Mouse (Mus musculus) spleen, adult 10 weeks (tissue): ENCODE results near the gene Nr6a1. TPM values are rescaled to one million over a fixed set of nuclear protein-coding genes. Genes with fewer than 3 reads are reported as not detected.

ENCODE experiments used
- polyA plus RNA-seq: library from polyadenylated mRNA; stranded (reverse); fragments of 350-450 nt; fragmentation: Illumina TruSeq; extraction: RNeasy Lipid Tissue Mini Kit (QIAGEN cat#74804); gene quantifications from one replicate; pipeline ENCODE4 v1.2.3, GENCODE M21; 2015; ENCODE audit warnings: low replicate concordance; ENCODE audit not compliant: insufficient read depth

Gene Nr6a1
- 1.5 TPM for polyA plus RNA-seq

DNA sequence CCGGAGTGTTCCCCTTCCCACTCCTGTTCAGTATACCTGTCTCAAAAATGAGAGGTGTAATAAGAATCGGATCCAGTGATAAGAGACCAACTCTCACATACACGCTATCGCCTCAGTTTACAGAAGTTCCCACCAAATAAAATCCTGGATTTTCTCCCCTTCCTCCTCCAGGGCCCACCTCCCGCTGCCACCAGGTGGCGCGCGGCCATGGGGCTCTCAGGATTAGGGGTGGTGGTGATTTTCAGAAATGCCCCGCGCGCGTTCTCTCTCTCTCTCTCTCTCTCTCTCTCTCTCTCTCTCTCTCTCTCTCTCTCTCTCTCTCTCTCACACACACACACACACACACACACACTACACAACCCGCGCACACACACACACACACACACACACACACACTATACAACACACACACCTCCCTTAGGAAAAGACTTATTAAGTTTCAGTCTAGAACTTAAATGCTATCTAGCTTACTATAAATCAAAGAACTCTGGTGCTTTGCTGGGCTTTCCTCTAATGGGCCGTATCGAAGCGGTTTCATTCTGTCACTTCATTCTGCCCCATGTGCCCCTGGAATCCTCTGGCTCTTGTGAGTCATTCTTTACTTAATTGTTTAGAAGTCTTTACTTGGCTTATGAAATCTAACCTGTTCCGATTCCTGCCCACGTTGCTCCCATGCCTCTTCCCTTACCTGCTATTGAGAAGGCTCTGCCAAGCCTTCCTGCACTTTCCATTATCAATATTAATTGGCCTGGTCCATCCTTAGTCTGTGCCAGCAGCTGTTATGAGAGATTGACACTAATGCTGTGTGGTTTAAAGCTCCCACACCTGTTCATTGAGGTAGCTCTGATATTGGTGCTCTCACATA, at the start of gene Nr6a1:
Gene Nr6a1 (minus strand): TSS at position 574 of the 865 bp plus-strand sequence.

DNA sequence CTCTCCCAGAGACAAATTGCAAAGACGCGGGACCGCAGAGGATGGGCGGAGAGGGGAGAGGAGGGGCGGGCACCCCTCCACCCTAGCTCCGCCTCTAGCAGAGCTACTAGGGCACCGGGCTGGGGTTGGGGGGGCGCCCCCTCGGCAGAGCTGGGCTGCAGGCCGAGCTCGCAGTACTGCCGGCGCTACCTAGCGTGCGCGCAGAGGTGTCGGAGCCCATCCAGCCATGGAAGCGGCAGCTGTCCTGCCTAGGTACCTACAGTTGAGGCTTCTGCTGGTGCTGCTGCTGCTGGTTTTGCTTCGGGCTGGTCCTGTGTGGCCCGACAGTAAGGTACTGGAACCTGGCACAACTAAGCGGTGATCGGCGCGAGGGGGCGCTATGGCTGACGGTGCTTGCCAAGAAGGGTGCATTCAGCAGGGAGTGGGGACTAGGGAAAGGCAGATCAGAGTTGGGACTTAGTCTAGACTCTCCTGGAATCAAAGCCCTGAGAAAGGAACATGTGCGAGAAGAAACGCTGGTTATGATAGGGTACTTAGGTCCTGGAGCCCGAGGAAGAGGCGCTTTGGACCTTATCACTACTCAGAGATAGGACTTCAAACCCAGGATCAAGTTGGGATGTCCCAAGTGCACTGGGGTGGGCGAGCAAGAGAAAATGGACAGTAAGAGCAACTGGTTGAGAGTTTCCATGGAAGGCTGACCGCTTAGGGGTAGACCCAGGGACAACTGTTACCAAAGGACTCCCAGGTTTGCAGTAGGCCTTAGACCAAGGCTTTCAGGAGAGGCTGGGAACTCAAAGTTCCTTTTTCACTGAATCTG, 4.6 kb upstream of the Nr6a1 start, which contains the start of gene Olfml2a:
Gene Olfml2a (plus strand): TSS at position 128 of the 817 bp plus-strand sequence.

DNA sequence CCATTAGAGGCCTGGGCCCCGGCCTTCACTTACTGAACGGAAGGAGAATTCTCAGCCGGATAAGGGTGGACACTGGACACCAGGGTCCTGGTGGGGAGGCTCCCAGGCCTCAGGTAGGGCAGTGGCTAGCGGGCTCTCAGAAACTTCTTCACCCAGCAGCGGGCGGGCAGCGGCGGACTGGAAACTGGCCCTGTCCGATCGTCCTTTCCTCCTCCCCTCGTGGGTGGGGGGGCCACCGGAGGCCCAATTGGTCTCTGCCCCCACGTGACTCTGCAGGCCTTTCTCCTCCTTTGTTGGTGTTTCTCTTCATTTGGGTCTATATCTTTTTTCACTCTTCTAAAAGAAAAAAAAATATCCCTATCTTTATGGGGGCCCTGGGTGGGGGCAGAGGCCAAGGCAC, 213.2 kb downstream of the Nr6a1 start, which contains the start of gene Nr5a1:
Gene Nr5a1 (minus strand): TSS at position 219 of the 400 bp plus-strand sequence.

Other genes with a start within 250 kb of the Nr6a1 start
- 7.7 TPM for gene Nr5a1, start 213.1 kb downstream of the Nr6a1 start, polyA plus RNA-seq
- gene Olfml2a, start 4.3 kb upstream of the Nr6a1 start, polyA plus RNA-seq: 6.7 TPM
- 1.4 TPM for gene Wdr38, start 69.8 kb upstream of the Nr6a1 start, polyA plus RNA-seq
- gene Arpc5l, start 77.7 kb upstream of the Nr6a1 start, polyA plus RNA-seq: 273 TPM
- 803 TPM for gene Rpl35, start 77.9 kb upstream of the Nr6a1 start, polyA plus RNA-seq
- 53.1 TPM for gene Golga1, start 137.9 kb upstream of the Nr6a1 start, polyA plus RNA-seq